8 mouse cellular contexts compared by ENCODE assay signal in the genomic region with DNA sequence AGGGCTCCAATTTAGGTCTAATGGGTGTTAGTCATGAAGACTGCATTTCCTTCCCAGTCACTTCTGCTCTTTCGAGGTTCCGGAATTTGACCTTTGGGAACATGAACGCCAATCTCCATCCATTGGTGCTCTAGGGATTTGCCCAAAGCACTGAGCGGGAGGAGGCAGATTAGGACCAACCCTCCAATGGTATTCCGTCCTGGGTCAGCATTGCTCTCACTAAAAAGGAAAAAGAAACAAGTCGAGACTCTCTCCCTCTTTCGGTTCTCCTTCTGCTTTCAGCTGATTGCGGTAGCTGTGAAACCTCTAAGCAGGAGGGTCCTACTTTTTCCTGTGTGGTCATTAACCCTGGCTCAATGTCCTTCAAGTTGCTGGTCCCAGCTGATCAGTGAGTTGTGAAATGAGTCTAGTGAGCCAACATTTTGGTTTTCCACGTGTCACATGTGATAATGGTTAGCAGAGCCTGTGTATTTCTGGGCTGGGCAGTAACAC. TPM values are rescaled to one million over a fixed set of nuclear protein-coding genes. Genes with fewer than 3 reads are reported as not detected.
DNase-seq lines count a peak whose midpoint lies in the region; ATAC-seq and TF ChIP-seq lines count a peak whose summit lies in the region.

No protein-coding gene starts in this region.

- H3K27me3 ChIP-seq in forebrain, postnatal 0 days (ENCODE audit: insufficient read depth, low read length), result no peaks in the 10 kb centered on the region
- no peaks in the 10 kb centered on the region for H3K27me3 ChIP-seq in intestine, postnatal 0 days (replicated peaks; ENCODE audit: control insufficient read depth, insufficient read depth, low read length)
- H3K27me3 ChIP-seq in lung, postnatal 0 days (replicated peaks; ENCODE audit: insufficient read depth, low read length), result no peaks in the 10 kb centered on the region
- H3K27me3 ChIP-seq in small intestine, adult 2 months (ENCODE audit: control insufficient read depth, insufficient read depth, low read length), result no peaks in the 10 kb centered on the region

- no peak for ATAC-seq in forebrain, postnatal 0 days
- ATAC-seq in intestine, postnatal 0 days, result no peak
- peak; percentile 12 for ATAC-seq in lung, postnatal 0 days

- no peak for TF ChIP-seq EP300 in lung, postnatal 0 days (IDR thresholded peaks at IDR 0.05)

- H3K4me1 ChIP-seq in forebrain, postnatal 0 days (ENCODE audit: insufficient read depth), result peaks cover 11% of the 10 kb centered on the region; the same call in 1 of the 2 replicates
- H3K4me1 ChIP-seq in intestine, postnatal 0 days (replicated peaks; ENCODE audit: control insufficient read depth, insufficient read depth, low read length), result no peaks in the 10 kb centered on the region
- H3K4me1 ChIP-seq in lung, postnatal 0 days (ENCODE audit: insufficient read depth, low read depth, low read length), result peaks cover 8% of the 10 kb centered on the region; the same call in 1 of the 2 replicates
- peaks cover 6% of the 10 kb centered on the region for H3K4me1 ChIP-seq in small intestine, adult 2 months (ENCODE audit: control insufficient read depth, insufficient read depth, insufficient read length, low read length)

- H3K36me3 ChIP-seq in forebrain, postnatal 0 days (ENCODE audit: insufficient read depth), result peaks cover 5% of the 10 kb centered on the region; the same call in 1 of the 2 replicates
- peaks cover 6% of the 10 kb centered on the region for H3K36me3 ChIP-seq in intestine, postnatal 0 days (ENCODE audit: control insufficient read depth, insufficient read depth)
- no peaks in the 10 kb centered on the region for H3K36me3 ChIP-seq in lung, postnatal 0 days (ENCODE audit: insufficient read depth, low read length)
- peaks cover 2% of the 10 kb centered on the region; the same call in 1 of the 2 replicates for H3K36me3 ChIP-seq in small intestine, adult 2 months (ENCODE audit: control insufficient read depth, insufficient read depth, low read length)

- WGBS in forebrain, postnatal 0 days, result 13% methylated on average over 9 of the region's 9 CpGs
- WGBS in intestine, postnatal 0 days, result 9% methylated on average over 9 of the region's 9 CpGs
- 9% methylated on average over 9 of the region's 9 CpGs for WGBS in lung, postnatal 0 days
- 7% methylated on average over 9 of the region's 9 CpGs for WGBS in small intestine, adult 2 months

- H3K9ac ChIP-seq in forebrain, postnatal 0 days, result peak overlapping the region; percentile 86
- H3K9ac ChIP-seq in intestine, postnatal 0 days (ENCODE audit: low read depth, low read length), result peak overlapping the region; percentile 88
- H3K9ac ChIP-seq in lung, postnatal 0 days (replicated peaks; ENCODE audit: low read depth), result no peak overlapping the region; the same call in 1 of the 2 replicates

- H3K4me3 ChIP-seq in forebrain, postnatal 0 days (ENCODE audit: low read depth, low read length), result peak overlapping the region; percentile 94
- H3K4me3 ChIP-seq in intestine, postnatal 0 days (ENCODE audit: low read depth, low read length), result peak overlapping the region; percentile 85
- H3K4me3 ChIP-seq in lung, postnatal 0 days (ENCODE audit: low read depth, low read length), result peak overlapping the region; percentile 89
- peak overlapping the region; percentile 87 for H3K4me3 ChIP-seq in small intestine, adult 2 months (ENCODE audit: low read depth, low read length)

- no peaks in the 10 kb centered on the region for H3K9me3 ChIP-seq in forebrain, postnatal 0 days (ENCODE audit: low read length)
- no peaks in the 10 kb centered on the region for H3K9me3 ChIP-seq in intestine, postnatal 0 days (ENCODE audit: control insufficient read depth)
- no peaks in the 10 kb centered on the region for H3K9me3 ChIP-seq in lung, postnatal 0 days (ENCODE audit: low read length)

- peak overlapping the region; percentile 95 for H3K4me2 ChIP-seq in forebrain, postnatal 0 days (ENCODE audit: low read depth)
- peak overlapping the region; percentile 93 for H3K4me2 ChIP-seq in intestine, postnatal 0 days (replicated peaks; ENCODE audit: low read depth)
- H3K4me2 ChIP-seq in lung, postnatal 0 days (replicated peaks; ENCODE audit: low read depth, low read length), result peak overlapping the region; percentile 88

- TF ChIP-seq POLR2A in small intestine, adult 2 months (IDR thresholded peaks at IDR 0.05; ENCODE audit: low read depth, low read length), result no peak

- no peak overlapping the region for H3K27ac ChIP-seq in forebrain, postnatal 0 days (ENCODE audit: low read depth, low read length)
- H3K27ac ChIP-seq in intestine, postnatal 0 days (ENCODE audit: low read depth, low read length), result peak overlapping the region; percentile 94; the same call in 1 of the 2 replicates
- H3K27ac ChIP-seq in lung, postnatal 0 days (ENCODE audit: low read length), result 0 out of 2 replicates have a peak overlapping the region, but pooled peaks have one; percentile 87
- peak overlapping the region; percentile 75 for H3K27ac ChIP-seq in small intestine, adult 2 months (ENCODE audit: insufficient read depth, low read depth, low read length)

- DNase-seq in adrenal gland, adult 8-10 months, result peak; percentile 49
- DNase-seq in adrenal gland, postnatal 25 days, result no peak
- DNase-seq in Muller cell, postnatal 12 days (ENCODE audit: inconsistent ontology term), result peak; percentile 75
- DNase-seq in forebrain, postnatal 0 days, result no peak
- peak; percentile 72 for DNase-seq in lung, postnatal 0 days (ENCODE audit: low spot score)
- no peak for DNase-seq in testis, postnatal 10 days (ENCODE audit: low spot score)

- no peak for TF ChIP-seq CTCF in forebrain, postnatal 0 days (IDR thresholded peaks at IDR 0.05; ENCODE audit: low read depth)
- no peak for TF ChIP-seq CTCF in intestine, postnatal 0 days (IDR thresholded peaks at IDR 0.05; ENCODE audit: low read depth)
- TF ChIP-seq CTCF in lung, postnatal 0 days (IDR thresholded peaks at IDR 0.05), result no peak
- no peak for TF ChIP-seq CTCF in small intestine, adult 2 months (IDR thresholded peaks at IDR 0.05; ENCODE audit: extremely low read depth, insufficient read length, insufficient replicate concordance, low read depth, low read length)

RNA-seq across cellular contexts. Expression of gene Gns, which starts 0.9 kb away (rescaled TPM):
- 100 to 1,000 TPM; 181 to 274 (median 211) TPM for total RNA-seq in adrenal gland, adult 8-10 months (2022)
- total RNA-seq in adrenal gland, postnatal 25 days (2021), result 194 and 195 TPM in 2 replicates
- total RNA-seq in forebrain, postnatal 0 days (2014; rRNA removed), result 44.7 and 67.8 TPM in 2 replicates
- polyA plus RNA-seq in forebrain, postnatal 0 days (2015; fragmentation: Nextera tagmentation; extraction: Ambion mirVana), result 31.4 and 40.4 TPM in 2 replicates
- polyA plus RNA-seq in intestine, postnatal 0 days (2015; fragmentation: Nextera tagmentation; extraction: Ambion mirVana), result 68.6 and 78.1 TPM in 2 replicates
- polyA plus RNA-seq in lung, postnatal 0 days (2015; fragmentation: Nextera tagmentation; extraction: Ambion mirVana), result 40.8 and 41.4 TPM in 2 replicates
- polyA plus RNA-seq in small intestine, adult 2 months (2012; rRNA removed), result 89.5 and 149 TPM in 2 replicates

RNA-seq across cellular contexts. Expression of gene Tbc1d30, which starts 14.7 kb away (rescaled TPM):
- 10 to 100 TPM in 1 of 4 experiments, 1 to 10 TPM in 3; 3.2 to 11.0 (median 7.9) TPM for total RNA-seq in adrenal gland, adult 8-10 months (2022)
- total RNA-seq in adrenal gland, postnatal 25 days (2021), result 9.6 and 11.0 TPM in 2 replicates
- total RNA-seq in forebrain, postnatal 0 days (2014; rRNA removed), result 34.7 and 36.0 TPM in 2 replicates
- 5.6 and 7.5 TPM in 2 replicates for polyA plus RNA-seq in forebrain, postnatal 0 days (2015; fragmentation: Nextera tagmentation; extraction: Ambion mirVana)
- polyA plus RNA-seq in intestine, postnatal 0 days (2015; fragmentation: Nextera tagmentation; extraction: Ambion mirVana), result 2.8 and 2.9 TPM in 2 replicates
- 4.2 and 4.4 TPM in 2 replicates for polyA plus RNA-seq in lung, postnatal 0 days (2015; fragmentation: Nextera tagmentation; extraction: Ambion mirVana)
- 4.3 and 5.5 TPM in 2 replicates for polyA plus RNA-seq in small intestine, adult 2 months (2012; rRNA removed)

Comparison
In these comparisons a context has a peak if more than half of its experiments do, and no peak if none do; other contexts are left out.
1. DNase-seq: peak in adrenal gland, adult 8-10 months (single experiment), Muller cell, postnatal 12 days (single experiment) and lung, postnatal 0 days (single experiment); none in adrenal gland, postnatal 25 days (single experiment), forebrain, postnatal 0 days (single experiment) and testis, postnatal 10 days (single experiment).
2. Peak in every context shown above with its lines, with median percentiles within 50 percentile points of each other: H3K4me2 ChIP-seq and H3K4me3 ChIP-seq.